Mouse (Mus musculus) intestine, postnatal 0 days (tissue): ENCODE measurements around the gene Cbx5. TPM values are rescaled to one million over a fixed set of nuclear protein-coding genes. Genes with fewer than 3 reads are reported as not detected.

Source experiments
- ATAC-seq: fragments of 200-750 bp; cut with Nextera tagmentation; 2 replicates; pipeline ENCODE4 v1.8.0; 2017; ENCODE audit warnings: mild to moderate bottlenecking, moderate TSS enrichment, moderate library complexity
- H3K27ac ChIP-seq: fragments of 300-500 bp; sonication (generic); 2 replicates; pipeline ENCODE4 v1.5.1; 2014; ENCODE audit warnings: mild to moderate bottlenecking, low read depth, low read length, moderate library complexity
- H3K27me3 ChIP-seq: fragments of 300-500 bp; sonication (generic); replicated peaks from 2 replicates; pipeline ENCODE4 v1.6.1; 2014; ENCODE audit warnings: low read length, mixed read lengths; ENCODE audit not compliant: control insufficient read depth, insufficient read depth
- H3K36me3 ChIP-seq: fragments of 300-500 bp; sonication (generic); 2 replicates; pipeline ENCODE4 v1.6.1; 2014; ENCODE audit warnings: mild to moderate bottlenecking, moderate library complexity; ENCODE audit not compliant: control insufficient read depth, insufficient read depth
- H3K4me1 ChIP-seq: fragments of 300-500 bp; sonication (generic); replicated peaks from 2 replicates; pipeline ENCODE4 v1.6.1; 2014; ENCODE audit warnings: antibody characterized with exemption, low read length, mixed read lengths; ENCODE audit not compliant: control insufficient read depth, insufficient read depth
- H3K4me2 ChIP-seq: fragments of 300-500 bp; sonication (generic); replicated peaks from 2 replicates; pipeline ENCODE4 v1.6.1; 2014; ENCODE audit warnings: low read depth, mild to moderate bottlenecking, moderate library complexity
- H3K4me3 ChIP-seq: fragments of 300-500 bp; sonication (generic); 2 replicates; pipeline ENCODE4 v1.5.1; 2014; ENCODE audit warnings: low read depth, low read length
- H3K9ac ChIP-seq: fragments of 300-500 bp; sonication (generic); 2 replicates; pipeline ENCODE4 v1.6.1; 2014; ENCODE audit warnings: mild to moderate bottlenecking, low read depth, low read length
- H3K9me3 ChIP-seq: fragments of 300-500 bp; sonication (generic); 2 replicates; pipeline ENCODE4 v1.6.1; 2016; ENCODE audit warnings: mixed run types; ENCODE audit not compliant: control insufficient read depth
- CTCF ChIP-seq: sonication (generic); IDR thresholded peaks from 2 replicates; pipeline ENCODE4 v1.5.1; 2016; ENCODE audit warnings: low read depth, mild to moderate bottlenecking, control low read depth, antibody characterized with exemption, moderate library complexity
- WGBS: fragments of 180-500 bp; shearing (Covaris S2); extraction: QIAGEN DNeasy Blood & Tissue Kit; methylation state at CpG from one replicate; pipeline ENCODE4 v1.1.7; 2014; 5-methylcytosine and 5-hydroxymethylcytosine counted together
- polyA plus RNA-seq: library from polyadenylated mRNA; unstranded; fragments of >200 nt; fragmentation: Nextera tagmentation; extraction: Ambion mirVana; gene quantifications from 2 replicates; pipeline ENCODE4 v1.2.1, GENCODE M21; 2015

Cbx5 gene
- polyA plus RNA-seq, 1 experiment from 2014 or later, result 24.0 TPM

DNA sequence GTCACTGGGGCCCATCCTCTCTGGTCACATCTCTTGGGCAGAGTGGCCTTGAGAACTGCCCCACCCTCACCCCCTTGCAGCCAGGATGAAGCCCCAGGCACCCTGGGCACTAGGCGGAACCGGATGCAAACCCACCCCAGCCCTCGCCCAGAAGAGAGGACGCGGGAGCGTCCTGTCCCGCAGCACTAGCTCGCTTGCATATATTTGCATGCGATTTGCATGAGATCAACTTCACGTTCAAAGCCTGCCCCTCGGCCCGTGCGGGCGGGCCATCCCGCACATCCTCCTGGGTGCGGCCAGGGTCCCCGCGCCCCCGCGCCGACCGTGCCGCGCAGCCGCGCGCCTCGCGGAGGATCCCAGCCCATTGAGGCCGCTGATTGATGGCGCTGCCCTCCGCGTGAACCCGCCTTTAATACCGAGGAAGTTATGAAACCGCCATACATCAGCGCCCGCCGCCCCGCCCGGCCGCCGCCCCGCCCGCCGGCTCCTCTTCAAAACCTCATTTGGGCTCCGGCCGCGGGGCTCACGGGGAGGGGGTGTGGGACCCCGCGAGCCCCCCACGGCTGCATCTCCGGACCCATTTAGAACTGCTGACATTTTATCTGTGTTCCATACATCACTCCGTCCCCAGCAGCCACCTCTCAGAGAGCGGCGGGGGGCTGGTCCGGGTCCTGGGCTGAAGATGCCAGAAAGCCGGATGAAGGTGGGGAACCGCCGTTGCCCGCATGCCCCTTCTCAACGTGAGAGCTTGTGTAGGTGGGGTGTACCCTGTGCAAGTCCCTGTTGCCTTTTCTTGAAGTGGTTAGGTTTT lies 70.6 kb downstream of the Cbx5 start:
- 1% methylated on average over 63 of the region's 63 CpGs for WGBS
- no peak overlapping the region for H3K27ac ChIP-seq

DNA sequence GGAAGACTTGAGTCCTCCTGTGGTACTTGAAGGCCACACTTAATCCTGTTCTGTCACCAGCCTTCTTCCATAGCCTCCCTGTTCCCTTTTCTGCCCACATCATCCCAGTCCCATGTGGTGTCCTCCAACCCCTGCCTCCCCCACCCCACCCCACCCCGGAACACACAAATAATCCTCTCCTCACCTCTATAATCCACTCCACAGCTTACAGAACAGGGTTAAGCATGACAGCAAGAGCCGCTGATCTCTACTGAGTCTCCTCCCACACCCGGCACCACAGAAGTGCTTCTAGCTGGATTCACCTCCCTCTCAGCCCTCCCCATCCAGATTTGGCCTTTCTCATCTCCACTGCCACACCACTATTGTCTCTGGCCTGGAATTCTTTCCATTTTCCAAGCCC lies 71.8 kb downstream of the Cbx5 start:
- no peak for TF ChIP-seq CTCF
- no peak overlapping the region for H3K4me3 ChIP-seq
- H3K9ac ChIP-seq, result no peak overlapping the region
- no peak overlapping the region for H3K4me2 ChIP-seq
- ATAC-seq, result no peak
- peaks cover 8% of the 10 kb centered on the region for H3K4me1 ChIP-seq
- H3K27me3 ChIP-seq, result peaks cover 71% of the 10 kb centered on the region
- 19% methylated on average over 3 of the region's 3 CpGs for WGBS
- no peaks in the 10 kb centered on the region for H3K36me3 ChIP-seq
- no peaks in the 10 kb centered on the region for H3K9me3 ChIP-seq
- H3K27ac ChIP-seq, result no peak overlapping the region

More for the DNA sequence above, 70.6 kb downstream of the Cbx5 start:
- H3K4me3 ChIP-seq, result peak overlapping the region; percentile 55
- H3K9me3 ChIP-seq, result no peaks in the 10 kb centered on the region
- peak; percentile 22; the same call in 1 of the 2 replicates for ATAC-seq
- no peaks in the 10 kb centered on the region for H3K36me3 ChIP-seq
- no peak for TF ChIP-seq CTCF
- H3K9ac ChIP-seq, result peak overlapping the region; percentile 13; the same call in 1 of the 2 replicates
- peak overlapping the region; percentile 92 for H3K4me2 ChIP-seq
- H3K4me1 ChIP-seq, result peaks cover 3% of the 10 kb centered on the region; the same call in 1 of the 2 replicates
- peaks cover 81% of the 10 kb centered on the region for H3K27me3 ChIP-seq

- 61% methylated on average over 6 of the region's 6 CpGs for WGBS
- peaks cover 65% of the 10 kb centered on the region for H3K27me3 ChIP-seq
- ATAC-seq, result no peak
- no peak within 1 kb of the TSS for H3K4me2 ChIP-seq
- no peaks in the 10 kb centered on the region for H3K9me3 ChIP-seq
- peaks cover 8% of the 10 kb centered on the region for H3K4me1 ChIP-seq
- H3K36me3 ChIP-seq, result no peaks in the 10 kb centered on the region
- TF ChIP-seq CTCF, result no peak
- no peak within 1 kb of the TSS for H3K4me3 ChIP-seq
- H3K9ac ChIP-seq, result no peak within 1 kb of the TSS
- no peak within 1 kb of the TSS for H3K27ac ChIP-seq
Observed at GRCm38 (mm10) chr15:103167042-103167615, 72.5 kb downstream of the Cbx5 start, which contains the start of gene Smug1. Gene Smug1 (minus strand): TSS chr15:103167092.

GRCm38 (mm10) chr15:103165924-103166323 lies 73.7 kb downstream of the Cbx5 start:
- no peak overlapping the region for H3K4me2 ChIP-seq
- no peak for ATAC-seq
- 42% methylated on average over 5 of the region's 5 CpGs for WGBS
- peaks cover 53% of the 10 kb centered on the region for H3K27me3 ChIP-seq
- H3K27ac ChIP-seq, result no peak overlapping the region
- H3K36me3 ChIP-seq, result no peaks in the 10 kb centered on the region
- peaks cover 8% of the 10 kb centered on the region; the same call in 1 of the 2 replicates for H3K4me1 ChIP-seq
- no peak for TF ChIP-seq CTCF
- H3K9ac ChIP-seq, result no peak overlapping the region
- H3K4me3 ChIP-seq, result no peak overlapping the region
- H3K9me3 ChIP-seq, result no peaks in the 10 kb centered on the region

DNA sequence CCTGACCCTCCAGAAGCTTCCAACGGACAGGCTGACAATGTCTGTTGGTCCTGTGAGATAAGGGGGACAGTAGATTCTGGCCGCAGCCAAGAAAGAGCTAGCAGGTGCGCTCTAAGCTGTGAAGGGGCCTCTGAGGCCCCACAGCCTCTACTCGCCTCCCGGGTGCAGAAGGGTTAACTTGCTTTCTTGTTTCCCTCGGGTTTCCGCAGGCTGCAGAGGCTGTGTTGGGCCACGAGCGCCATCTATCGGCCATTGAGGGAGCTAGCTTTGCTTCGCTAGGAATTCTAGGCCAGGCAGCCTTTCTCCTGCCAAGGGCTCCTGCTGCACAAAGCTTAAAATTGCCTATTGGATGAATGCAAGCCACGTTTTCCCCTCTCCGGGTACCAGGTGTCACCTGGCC lies 74.2 kb downstream of the Cbx5 start:
- Histone ChIP-seq H3K4me3 (no peak overlapping the region), H3K9me3 (no peaks in the 10 kb centered on the region), H3K36me3 (no peaks in the 10 kb centered on the region), H3K4me2 (peak overlapping the region; percentile 47; the same call in 1 of the 2 replicates), H3K27me3 (peaks cover 47% of the 10 kb centered on the region), H3K9ac (peak overlapping the region; percentile 31; the same call in 1 of the 2 replicates), H3K4me1 (peaks cover 8% of the 10 kb centered on the region; the same call in 1 of the 2 replicates), H3K27ac (no peak overlapping the region)
- WGBS, result 0% methylated on average over 13 of the region's 13 CpGs
- peak; percentile 98 for TF ChIP-seq CTCF
- peak; percentile 23; the same call in 1 of the 2 replicates for ATAC-seq

DNA sequence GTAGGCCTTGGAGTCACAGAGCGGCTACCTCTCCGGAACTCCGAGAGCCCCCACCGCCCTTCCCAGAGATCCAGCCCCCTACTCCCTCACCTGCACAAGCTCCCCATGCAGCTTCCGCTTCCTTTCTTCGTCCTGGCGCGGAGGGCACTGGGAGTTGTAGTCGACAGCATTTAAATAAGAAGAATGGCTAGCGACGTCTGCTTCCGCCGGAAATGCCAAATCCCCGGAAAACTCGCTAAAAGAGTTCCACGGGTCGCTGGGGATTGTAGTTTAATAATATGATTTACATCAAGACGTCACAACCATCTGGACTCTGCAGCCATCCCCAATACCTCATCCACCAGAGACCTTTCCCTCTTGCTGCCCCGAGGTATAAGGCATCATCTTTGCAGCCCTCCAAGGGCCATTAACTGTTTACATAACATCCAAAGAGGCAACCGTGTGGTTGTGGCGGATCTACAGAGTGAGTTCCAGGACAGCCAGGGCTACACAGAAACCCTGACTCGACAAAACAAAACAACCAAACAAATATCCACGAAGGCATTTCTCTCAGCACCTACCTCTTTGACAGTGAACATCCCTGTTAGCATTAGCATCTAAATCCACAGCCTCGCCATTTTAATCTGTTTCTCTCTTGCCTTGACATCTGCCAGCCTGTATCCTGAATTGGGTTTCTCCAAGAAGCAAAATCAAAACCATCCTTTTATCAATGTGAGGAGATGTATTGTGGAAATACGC lies 76.3 kb downstream of the Cbx5 start:
- H3K4me1 ChIP-seq, result peaks cover 5% of the 10 kb centered on the region; the same call in 1 of the 2 replicates
- 9% methylated on average over 25 of the region's 25 CpGs for WGBS
- H3K9me3 ChIP-seq, result no peaks in the 10 kb centered on the region
- H3K27me3 ChIP-seq, result peaks cover 27% of the 10 kb centered on the region
- no peaks in the 10 kb centered on the region for H3K36me3 ChIP-seq
- TF ChIP-seq CTCF, result 0 out of 2 replicates have a peak, but pooled peaks have one; percentile 2
- peak overlapping the region; percentile 70 for H3K4me2 ChIP-seq
- peak overlapping the region; percentile 80 for H3K4me3 ChIP-seq
- ATAC-seq, result peak; percentile 65
- H3K27ac ChIP-seq, result no peak overlapping the region
- peak overlapping the region; percentile 47 for H3K9ac ChIP-seq
